Mouse (Mus musculus) liver, embryonic 14.5 days (tissue): ENCODE results near the gene Cavin1.

Experiments
- CTCF ChIP-seq: IDR thresholded peaks from 2 replicates; pipeline ENCODE4 v1.5.1; 2016; ENCODE audit warnings: antibody characterized with exemption, low read depth, control low read depth
- EP300 ChIP-seq: IDR thresholded peaks from 2 replicates; pipeline ENCODE4 v1.6.1; 2016; ENCODE audit warnings: antibody characterized with exemption, low read depth

DNA sequence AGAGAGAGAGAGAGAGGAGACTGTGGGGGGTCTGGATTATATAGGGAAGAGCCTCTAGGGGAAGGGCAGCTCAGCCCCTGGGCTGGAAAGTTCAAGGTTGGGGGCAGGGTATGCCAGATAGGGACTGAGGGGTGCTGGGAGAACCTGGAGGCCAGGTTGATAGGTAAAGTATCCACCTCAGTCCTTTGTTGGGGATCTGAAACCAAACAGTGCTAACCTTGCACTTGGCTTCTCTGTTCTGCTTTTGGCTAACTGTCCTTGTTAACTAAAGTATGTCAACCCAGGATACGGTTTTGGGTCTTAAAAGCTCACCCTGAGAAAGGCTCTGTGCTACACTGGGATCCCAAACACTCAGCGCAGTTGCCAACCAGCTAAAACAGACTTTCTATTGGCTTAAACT, 19.0 kb upstream of the Cavin1 start:
- TF ChIP-seq CTCF (no peak), EP300 (no peak)
